Mouse (Mus musculus) macrophage (primary cell): ENCODE data around the gene Arl5b. TPM values are rescaled to one million over a fixed set of nuclear protein-coding genes. Genes with fewer than 3 reads are reported as not detected.

ENCODE experiments used
- H3K27ac ChIP-seq: fragments of 350-480 bp; formaldehyde crosslinking; 2 replicates; pipeline ENCODE4 v1.9.0; 2021
- H3K36me3 ChIP-seq: fragments of 350-480 bp; formaldehyde crosslinking; 2 replicates; pipeline ENCODE4 v1.9.0; 2021; ENCODE audit errors: inconsistent target
- H3K4me3 ChIP-seq: fragments of 350-480 bp; formaldehyde crosslinking; 2 replicates; pipeline ENCODE4 v1.9.0; 2021; ENCODE audit errors: inconsistent target
- H3K79me2 ChIP-seq: fragments of 350-480 bp; formaldehyde crosslinking; 2 replicates; pipeline ENCODE4 v1.9.0; 2021; ENCODE audit errors: inconsistent target
- WGBS: methylation state at CpG from one replicate; pipeline ENCODE4 v1.1.7; 2026; ENCODE audit warnings: inconsistent platforms; ENCODE audit not compliant: missing documents; 5-methylcytosine and 5-hydroxymethylcytosine counted together
- polyA plus RNA-seq: library from polyadenylated mRNA; stranded (reverse); fragments of 250-400 nt; gene quantifications from 3 replicates; pipeline ENCODE4 v1.2.4, GENCODE M21; 2018; ENCODE audit warnings: inconsistent platforms

The Arl5b gene
- polyA plus RNA-seq, 1 experiment from 2014 or later, result 5.1 TPM

GRCm38 (mm10) chr2:15065447-15065846 lies 16.3 kb downstream of the Arl5b start:
- H3K4me3 ChIP-seq, result no peak overlapping the region
- H3K27ac ChIP-seq, result no peak overlapping the region
- WGBS, result 87% methylated on average over 2 of the region's 2 CpGs
- H3K36me3 ChIP-seq, result peaks cover 16% of the 10 kb centered on the region
- peaks cover 63% of the 10 kb centered on the region; the same call in 1 of the 2 replicates for H3K79me2 ChIP-seq

GRCm38 (mm10) chr2:15067091-15067490 lies 17.9 kb downstream of the Arl5b start:
- H3K27ac ChIP-seq, result no peak overlapping the region
- H3K79me2 ChIP-seq, result peaks cover 46% of the 10 kb centered on the region; the same call in 1 of the 2 replicates
- WGBS, result 94% methylated on average over 5 of the region's 5 CpGs
- H3K4me3 ChIP-seq, result no peak overlapping the region
- H3K36me3 ChIP-seq, result peaks cover 23% of the 10 kb centered on the region

- H3K36me3 ChIP-seq, result peaks cover 8% of the 10 kb centered on the region; the same call in 1 of the 2 replicates
- 100% methylated on average over 2 of the region's 2 CpGs for WGBS
- H3K4me3 ChIP-seq, result no peak overlapping the region
- no peaks in the 10 kb centered on the region for H3K79me2 ChIP-seq
- no peak overlapping the region for H3K27ac ChIP-seq
Observed at GRCm38 (mm10) chr2:15083702-15084101, 34.5 kb downstream of the Arl5b start.

- Histone ChIP-seq H3K4me3 (no peak overlapping the region), H3K27ac (no peak overlapping the region), H3K36me3 (no peaks in the 10 kb centered on the region), H3K79me2 (no peaks in the 10 kb centered on the region)
- WGBS, result 100% methylated on average over 1 of the region's 1 CpGs
Observed at GRCm38 (mm10) chr2:15087308-15087707, 38.1 kb downstream of the Arl5b start.

GRCm38 (mm10) chr2:15096514-15097090 lies 47.4 kb downstream of the Arl5b start:
- Histone ChIP-seq H3K4me3 (no peak overlapping the region), H3K27ac (no peak overlapping the region), H3K36me3 (no peaks in the 10 kb centered on the region), H3K79me2 (no peaks in the 10 kb centered on the region)
- 37% methylated on average over 3 of the region's 3 CpGs for WGBS

- Histone ChIP-seq H3K4me3 (no peak overlapping the region), H3K27ac (no peak overlapping the region), H3K79me2 (no peaks in the 10 kb centered on the region), H3K36me3 (no peaks in the 10 kb centered on the region)
- WGBS, result 7% methylated on average over 1 of the region's 1 CpGs
Observed at GRCm38 (mm10) chr2:15104386-15104785, 55.2 kb downstream of the Arl5b start.

GRCm38 (mm10) chr2:15111290-15111689 lies 62.1 kb downstream of the Arl5b start:
- Histone ChIP-seq H3K36me3 (no peaks in the 10 kb centered on the region), H3K79me2 (no peaks in the 10 kb centered on the region), H3K4me3 (no peak overlapping the region), H3K27ac (no peak overlapping the region)
- WGBS, result 57% methylated on average over 2 of the region's 2 CpGs

- H3K27ac ChIP-seq, result no peak overlapping the region
- no peak overlapping the region for H3K4me3 ChIP-seq
- WGBS, result 0% methylated on average over 1 of the region's 1 CpGs
- H3K36me3 ChIP-seq, result no peaks in the 10 kb centered on the region
- H3K79me2 ChIP-seq, result no peaks in the 10 kb centered on the region
Observed at GRCm38 (mm10) chr2:15111808-15112440, 62.7 kb downstream of the Arl5b start.

- Histone ChIP-seq H3K36me3 (no peaks in the 10 kb centered on the region), H3K79me2 (no peaks in the 10 kb centered on the region), H3K27ac (no peak overlapping the region), H3K4me3 (no peak overlapping the region)
- WGBS, result 83% methylated on average over 6 of the region's 6 CpGs
Observed at GRCm38 (mm10) chr2:15112741-15113140, 63.5 kb downstream of the Arl5b start.

- no peaks in the 10 kb centered on the region for H3K36me3 ChIP-seq
- H3K4me3 ChIP-seq, result no peak overlapping the region
- 83% methylated on average over 1 of the region's 1 CpGs for WGBS
- no peaks in the 10 kb centered on the region for H3K79me2 ChIP-seq
- no peak overlapping the region for H3K27ac ChIP-seq
Observed at GRCm38 (mm10) chr2:15121217-15121680, 72.1 kb downstream of the Arl5b start.

Other genes with a start within 250 kb of the Arl5b start
- 2.7 to 4.8 TPM (median 3.8 TPM) in 3 replicates for gene Nsun6, start 5.7 kb downstream of the Arl5b start, polyA plus RNA-seq